Mouse (Mus musculus) midbrain, embryonic 14.5 days (tissue): ENCODE data around the gene Stip1. TPM values are rescaled to one million over a fixed set of nuclear protein-coding genes. Genes with fewer than 3 reads are reported as not detected.

Experiments
- ATAC-seq: fragments of 200-750 bp; cut with Nextera tagmentation; 2 replicates; pipeline ENCODE4 v1.8.0; 2017; ENCODE audit warnings: moderate number of reproducible peaks, moderate library complexity; ENCODE audit not compliant: low FRiP score, low TSS enrichment
- DNase-seq: peaks from one replicate; pipeline ENCODE4 v3.0.0-alpha.2; 2015
- H3K27ac ChIP-seq: fragments of 300-500 bp; sonication (generic); replicated peaks from 2 replicates; pipeline ENCODE4 v1.5.1; 2014; ENCODE audit warnings: mild to moderate bottlenecking, low read depth, low read length, moderate library complexity
- H3K27me3 ChIP-seq: fragments of 300-500 bp; sonication (generic); 2 replicates; pipeline ENCODE4 v1.6.1; 2014; ENCODE audit warnings: low read length, control low read depth, mixed read lengths; ENCODE audit not compliant: control insufficient read depth, insufficient read depth
- H3K36me3 ChIP-seq: fragments of 300-500 bp; sonication (generic); 2 replicates; pipeline ENCODE4 v1.6.1; 2014; ENCODE audit warnings: low read length, control low read depth; ENCODE audit not compliant: control insufficient read depth, insufficient read depth
- H3K4me1 ChIP-seq: fragments of 300-500 bp; sonication (generic); 2 replicates; pipeline ENCODE4 v1.6.1; 2014; ENCODE audit warnings: mild to moderate bottlenecking, antibody characterized with exemption, low read length, control low read depth; ENCODE audit not compliant: control insufficient read depth, insufficient read depth
- H3K4me2 ChIP-seq: fragments of 300-500 bp; sonication (generic); 2 replicates; pipeline ENCODE4 v1.6.1; 2014; ENCODE audit warnings: mild to moderate bottlenecking, low read length, moderate library complexity
- H3K4me3 ChIP-seq: fragments of 300-500 bp; sonication (generic); replicated peaks from 2 replicates; pipeline ENCODE4 v1.5.1; 2014; ENCODE audit warnings: low read depth, low read length
- H3K9ac ChIP-seq: fragments of 300-500 bp; sonication (generic); replicated peaks from 2 replicates; pipeline ENCODE4 v1.6.1; 2014; ENCODE audit warnings: mild to moderate bottlenecking, low read length, moderate library complexity
- H3K9me3 ChIP-seq: fragments of 300-500 bp; sonication (generic); 2 replicates; pipeline ENCODE4 v1.6.1; 2016; ENCODE audit warnings: low read length, control low read depth, mixed read lengths; ENCODE audit not compliant: control insufficient read depth
- WGBS: fragments of 180-500 bp; shearing (Covaris S2); extraction: QIAGEN DNeasy Blood & Tissue Kit; methylation state at CpG from one replicate; pipeline ENCODE4 v1.1.7; 2014; 5-methylcytosine and 5-hydroxymethylcytosine counted together
- polyA plus RNA-seq: library from polyadenylated mRNA; unstranded; fragments of >200 nt; fragmentation: Nextera tagmentation; extraction: Ambion mirVana; gene quantifications from 2 replicates; pipeline ENCODE4 v1.2.1, GENCODE M21; 2014

Stip1 gene
- 180 and 217 TPM in 2 replicates for polyA plus RNA-seq

DNA sequence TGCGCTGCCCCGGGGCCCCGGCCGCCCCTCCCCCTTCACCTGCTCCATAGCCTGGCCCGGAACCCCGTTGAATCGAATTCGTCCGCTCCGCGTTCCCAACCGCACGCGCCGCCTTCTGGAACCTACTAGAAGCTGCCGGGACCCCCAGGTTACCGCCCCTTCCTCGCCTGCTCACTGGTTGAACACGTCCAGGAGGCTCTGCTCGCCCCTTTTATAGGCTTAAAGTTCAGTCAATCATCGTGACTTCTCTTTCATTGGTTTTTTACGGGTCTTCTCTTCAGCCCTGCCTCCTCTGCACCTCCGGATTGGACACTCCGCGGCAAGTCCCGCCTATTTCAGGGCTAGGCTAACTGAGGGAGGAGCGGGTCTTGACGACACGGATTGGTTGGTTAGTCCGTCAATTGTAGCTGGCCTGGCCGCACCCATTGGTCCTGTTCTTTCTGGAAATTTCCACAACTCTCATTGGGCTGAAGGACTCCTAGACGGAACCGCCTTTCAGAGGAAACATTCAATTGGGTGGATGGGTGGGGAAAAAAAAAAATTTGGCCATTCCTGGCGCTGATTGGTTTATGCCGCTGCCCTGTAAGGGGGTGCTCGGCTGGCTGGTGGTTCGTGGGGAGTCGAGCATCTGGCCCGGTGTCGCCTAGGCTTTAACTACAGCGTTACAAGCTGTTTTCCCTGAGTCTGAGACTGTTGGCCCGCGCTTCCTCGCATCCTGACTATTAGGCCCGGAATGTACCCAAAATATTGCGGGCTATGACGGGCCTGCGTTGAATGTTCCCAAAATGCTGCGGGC, at the start of gene Stip1:
Stip1 (minus strand) TSS at position 127 of the 796 bp plus-strand sequence.
- H3K4me2 ChIP-seq: peak within 1 kb of the TSS; percentile 84
- no peaks in the 10 kb centered on the region for H3K27me3 ChIP-seq
- peak; percentile 99 for ATAC-seq
- WGBS: under 1% methylated on average over 49 of the region's 49 CpGs
- peak within 1 kb of the TSS; percentile 89 for H3K4me3 ChIP-seq
- peak within 1 kb of the TSS; percentile 93 for H3K27ac ChIP-seq
- peak; percentile 99 for DNase-seq
- H3K36me3 ChIP-seq: peaks cover 5% of the 10 kb centered on the region
- peak within 1 kb of the TSS; percentile 92 for H3K9ac ChIP-seq
- H3K4me1 ChIP-seq: peaks cover 18% of the 10 kb centered on the region
- no peaks in the 10 kb centered on the region for H3K9me3 ChIP-seq

DNA sequence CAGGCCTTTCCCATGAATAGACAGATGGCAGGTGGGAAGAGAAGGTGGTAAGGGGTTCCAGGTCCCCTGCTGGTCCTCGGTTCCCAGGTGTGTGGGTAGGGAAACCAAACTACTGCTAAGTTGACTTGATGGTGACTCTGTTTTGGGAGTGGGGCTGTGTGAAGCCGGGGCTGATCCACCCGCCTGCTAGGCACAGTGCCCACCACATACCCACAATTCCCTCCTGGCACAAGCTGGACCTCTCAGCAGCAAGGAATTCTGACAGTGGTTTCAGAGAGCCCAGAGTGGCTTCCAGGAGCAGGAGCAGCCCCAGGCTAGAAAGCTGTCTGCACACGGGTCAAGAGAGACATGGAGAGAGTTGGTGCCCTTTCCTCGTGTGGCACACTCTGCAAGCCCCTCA, 49.3 kb upstream of the Stip1 start:
- H3K36me3 ChIP-seq: no peaks in the 10 kb centered on the region
- WGBS: 56% methylated on average over 5 of the region's 5 CpGs
- H3K9me3 ChIP-seq: no peaks in the 10 kb centered on the region
- H3K27ac ChIP-seq: peak overlapping the region; percentile 45; the same call in 1 of the 2 replicates
- peaks cover 78% of the 10 kb centered on the region for H3K4me1 ChIP-seq
- H3K4me3 ChIP-seq: no peak overlapping the region
- H3K9ac ChIP-seq: no peak overlapping the region
- ATAC-seq (no peak), DNase-seq (peak; percentile 25)
- H3K27me3 ChIP-seq: peaks cover 4% of the 10 kb centered on the region; the same call in 1 of the 2 replicates
- no peak overlapping the region for H3K4me2 ChIP-seq

DNA sequence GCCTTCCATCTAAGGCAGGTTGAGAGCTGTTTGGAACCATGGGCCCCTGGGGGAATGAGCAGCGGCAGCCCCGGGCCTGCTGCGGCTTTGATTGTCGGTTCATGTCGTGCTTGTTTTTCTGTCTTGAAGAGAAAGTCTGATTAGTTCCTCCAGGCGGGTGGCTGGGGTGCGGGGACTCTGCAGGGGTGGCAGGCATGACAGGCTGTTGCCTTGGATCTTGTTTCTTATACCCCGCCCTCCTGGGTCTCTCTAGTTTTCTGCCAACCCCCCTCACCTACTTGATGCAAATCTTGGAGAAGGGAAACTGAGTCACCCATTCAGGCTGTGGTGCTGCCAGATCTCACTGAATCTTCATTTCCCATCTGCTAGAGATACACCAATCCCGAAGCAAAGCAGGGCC, 48.8 kb upstream of the Stip1 start:
- peak; percentile 27 for DNase-seq
- Histone ChIP-seq H3K4me3 (no peak overlapping the region), H3K4me2 (no peak overlapping the region), H3K36me3 (no peaks in the 10 kb centered on the region), H3K27ac (no peak overlapping the region), H3K4me1 (peaks cover 83% of the 10 kb centered on the region), H3K27me3 (peaks cover 4% of the 10 kb centered on the region; the same call in 1 of the 2 replicates), H3K9ac (no peak overlapping the region), H3K9me3 (no peaks in the 10 kb centered on the region)
- no peak for ATAC-seq
- 9% methylated on average over 9 of the region's 9 CpGs for WGBS

DNA sequence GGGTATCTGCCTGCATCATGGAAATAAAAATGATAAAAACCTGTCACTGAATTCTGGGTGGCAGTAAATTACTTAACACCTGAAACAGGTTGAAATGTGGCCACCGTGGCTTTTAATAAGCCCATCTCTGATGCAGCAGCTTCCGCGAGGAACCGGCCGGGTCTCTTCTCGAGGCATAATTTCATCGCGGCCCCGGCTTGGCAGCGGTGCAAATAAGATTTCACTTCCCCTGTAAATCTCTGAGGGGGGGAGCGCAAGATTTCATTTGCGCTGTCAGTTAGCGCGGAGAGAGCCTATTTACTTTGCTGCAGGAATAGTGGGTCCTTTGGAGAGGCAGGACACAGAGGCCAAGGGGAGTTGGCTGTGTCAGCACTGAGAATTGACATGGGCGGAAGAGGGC, 45.0 kb upstream of the Stip1 start:
- 0 out of 2 replicates have a peak overlapping the region, but pooled peaks have one; percentile 23 for H3K9ac ChIP-seq
- WGBS: 18% methylated on average over 15 of the region's 15 CpGs
- H3K36me3 ChIP-seq: no peaks in the 10 kb centered on the region
- H3K4me1 ChIP-seq: peaks cover 54% of the 10 kb centered on the region
- DNase-seq: peak; percentile 75
- peak overlapping the region; percentile 61 for H3K27ac ChIP-seq
- ATAC-seq: no peak
- H3K4me2 ChIP-seq: peak overlapping the region; percentile 17
- H3K4me3 ChIP-seq: no peak overlapping the region
- no peaks in the 10 kb centered on the region for H3K9me3 ChIP-seq
- peaks cover 11% of the 10 kb centered on the region for H3K27me3 ChIP-seq

DNA sequence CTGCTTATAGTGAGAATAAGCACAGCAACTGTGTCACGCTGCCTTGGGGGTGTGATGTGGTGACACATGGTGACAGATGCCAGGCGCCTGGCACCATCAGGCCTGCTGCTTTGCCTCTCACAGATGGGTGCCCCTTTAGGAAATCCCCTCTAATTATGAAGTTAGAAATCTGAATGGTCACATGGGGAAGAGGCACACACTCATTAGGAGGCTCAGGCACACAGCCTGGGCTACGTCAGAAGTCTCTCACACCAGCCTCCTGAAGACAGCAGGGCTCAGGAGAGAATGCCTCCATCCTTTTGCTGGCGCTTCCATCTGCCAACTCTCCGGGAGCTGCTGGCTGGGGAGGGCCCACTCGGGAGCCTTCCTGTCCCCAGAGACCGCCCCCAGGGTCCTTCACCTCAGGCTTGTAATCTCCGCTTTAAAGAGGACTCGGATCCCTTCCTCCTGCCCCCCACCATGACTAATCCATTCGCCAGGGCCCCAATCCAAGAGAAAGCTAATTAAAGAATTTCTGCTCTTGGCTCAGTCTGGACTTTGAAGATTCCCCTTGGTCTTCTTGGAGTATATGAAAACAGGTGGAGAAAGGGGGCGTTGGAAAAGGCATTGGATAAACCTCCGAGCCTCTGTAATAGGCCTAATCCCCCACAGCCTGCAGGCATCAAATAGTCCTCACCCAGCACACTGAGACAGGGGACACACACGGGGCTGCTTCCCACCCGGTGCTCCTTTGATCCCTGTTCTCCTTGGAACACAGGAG, 43.4 kb upstream of the Stip1 start:
- ATAC-seq (peak; percentile 73), DNase-seq (peak; percentile 82)
- Histone ChIP-seq H3K27ac (peak overlapping the region; percentile 58), H3K27me3 (peaks cover 17% of the 10 kb centered on the region), H3K4me1 (peaks cover 47% of the 10 kb centered on the region), H3K4me3 (no peak overlapping the region), H3K36me3 (no peaks in the 10 kb centered on the region), H3K9ac (no peak overlapping the region), H3K4me2 (0 out of 2 replicates have a peak overlapping the region, but pooled peaks have one; percentile 5), H3K9me3 (no peaks in the 10 kb centered on the region)
- 10% methylated on average over 14 of the region's 14 CpGs for WGBS

DNA sequence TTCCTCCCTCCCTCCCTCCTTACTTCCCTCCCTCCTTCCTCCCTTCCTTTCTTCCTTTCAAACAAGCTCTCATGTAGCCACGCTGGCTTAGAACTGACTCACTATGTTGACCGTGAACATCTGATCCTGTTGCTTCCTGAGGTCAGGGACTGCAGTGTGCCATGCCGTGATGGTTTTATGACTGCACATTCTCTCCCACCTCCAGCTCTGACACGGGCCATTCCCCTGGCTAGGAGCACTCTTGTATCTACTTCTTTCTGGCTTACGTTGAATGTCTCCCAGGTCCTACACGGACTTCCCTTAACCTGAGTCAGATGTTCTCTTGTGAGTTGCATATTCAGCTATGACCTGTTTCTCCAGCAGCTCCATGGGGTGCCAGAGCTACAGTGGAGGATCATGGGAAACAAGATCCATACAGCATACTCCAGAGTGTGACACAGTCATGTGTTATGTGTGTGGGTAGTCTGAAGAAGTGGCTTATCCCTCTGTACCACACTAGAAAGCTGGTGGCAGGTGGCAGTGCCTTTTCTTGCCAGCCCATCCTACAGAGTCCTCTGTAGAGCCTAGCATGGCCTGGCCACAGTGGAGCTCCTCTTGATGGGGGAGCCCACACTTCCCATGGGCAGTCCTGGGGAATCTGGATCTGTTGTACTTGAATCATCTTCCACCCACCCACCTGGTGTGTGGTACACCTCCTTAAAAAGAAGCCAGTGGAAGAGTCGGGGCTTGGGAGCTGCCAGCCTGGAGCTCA, 41.9 kb upstream of the Stip1 start:
- Histone ChIP-seq H3K36me3 (no peaks in the 10 kb centered on the region), H3K9ac (no peak overlapping the region), H3K4me2 (no peak overlapping the region), H3K27me3 (peaks cover 19% of the 10 kb centered on the region), H3K9me3 (no peaks in the 10 kb centered on the region), H3K27ac (no peak overlapping the region), H3K4me1 (peaks cover 40% of the 10 kb centered on the region), H3K4me3 (no peak overlapping the region)
- no peak for ATAC-seq
- 82% methylated on average over 7 of the region's 7 CpGs for WGBS
- DNase-seq: no peak

DNA sequence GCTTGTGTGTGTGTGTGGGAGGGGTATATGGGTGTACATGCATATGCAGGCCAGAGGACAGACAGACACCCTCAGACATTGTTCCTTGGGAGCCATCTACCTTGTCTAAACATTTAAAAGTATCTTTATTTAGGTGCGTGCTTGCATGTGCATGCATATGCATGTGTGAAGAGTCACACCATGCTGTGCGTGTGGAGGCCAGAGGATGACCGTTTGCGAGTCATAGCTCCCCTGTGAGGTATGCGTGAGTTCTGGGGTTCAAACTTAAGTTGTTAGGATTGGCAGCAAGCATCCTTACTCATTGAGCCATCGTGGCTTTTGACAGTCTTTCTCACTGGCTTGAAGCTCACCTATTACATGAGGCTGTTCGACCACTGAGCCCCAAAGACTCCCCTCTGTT, 38.5 kb upstream of the Stip1 start:
- Histone ChIP-seq H3K9me3 (no peaks in the 10 kb centered on the region), H3K9ac (no peak overlapping the region), H3K4me2 (no peak overlapping the region), H3K27ac (no peak overlapping the region), H3K4me1 (peaks cover 26% of the 10 kb centered on the region), H3K36me3 (no peaks in the 10 kb centered on the region), H3K27me3 (peaks cover 23% of the 10 kb centered on the region; the same call in 1 of the 2 replicates), H3K4me3 (no peak overlapping the region)
- ATAC-seq (no peak), DNase-seq (no peak)
- WGBS: 80% methylated on average over 7 of the region's 7 CpGs

DNA sequence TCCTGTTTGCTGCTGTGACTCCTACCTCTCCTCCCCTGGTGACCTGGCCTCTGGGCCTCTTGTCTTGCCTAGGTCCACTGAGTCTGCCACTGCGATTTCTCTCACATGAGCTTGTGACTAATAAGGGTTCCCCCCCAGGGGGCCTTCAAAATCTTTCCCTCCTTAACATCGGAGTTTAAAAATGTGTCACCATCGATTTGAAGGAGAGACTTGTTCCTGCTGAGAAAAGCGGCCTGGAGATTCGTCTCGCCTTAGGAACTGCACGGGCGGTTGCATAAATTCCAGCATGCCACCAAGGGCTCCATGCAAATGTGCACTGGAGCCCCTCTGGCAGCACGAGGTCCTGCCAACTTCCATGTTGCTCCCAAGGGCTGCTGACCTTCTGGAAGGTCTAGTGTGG, 37.9 kb upstream of the Stip1 start:
- peaks cover 26% of the 10 kb centered on the region; the same call in 1 of the 2 replicates for H3K27me3 ChIP-seq
- no peak overlapping the region for H3K4me2 ChIP-seq
- 18% methylated on average over 9 of the region's 9 CpGs for WGBS
- H3K9ac ChIP-seq: no peak overlapping the region
- peaks cover 24% of the 10 kb centered on the region for H3K4me1 ChIP-seq
- no peaks in the 10 kb centered on the region for H3K9me3 ChIP-seq
- no peak overlapping the region for H3K27ac ChIP-seq
- H3K36me3 ChIP-seq: no peaks in the 10 kb centered on the region
- ATAC-seq (no peak), DNase-seq (peak; percentile 49)
- no peak overlapping the region for H3K4me3 ChIP-seq
